Mouse (Mus musculus) testis, postnatal 10 days (tissue): ENCODE measurements around the gene Gm20388.

Experiments
- DNase-seq: peaks from one replicate; pipeline ENCODE4 v3.0.0; 2021; ENCODE audit warnings: low spot score

Gm20388 gene

DNA sequence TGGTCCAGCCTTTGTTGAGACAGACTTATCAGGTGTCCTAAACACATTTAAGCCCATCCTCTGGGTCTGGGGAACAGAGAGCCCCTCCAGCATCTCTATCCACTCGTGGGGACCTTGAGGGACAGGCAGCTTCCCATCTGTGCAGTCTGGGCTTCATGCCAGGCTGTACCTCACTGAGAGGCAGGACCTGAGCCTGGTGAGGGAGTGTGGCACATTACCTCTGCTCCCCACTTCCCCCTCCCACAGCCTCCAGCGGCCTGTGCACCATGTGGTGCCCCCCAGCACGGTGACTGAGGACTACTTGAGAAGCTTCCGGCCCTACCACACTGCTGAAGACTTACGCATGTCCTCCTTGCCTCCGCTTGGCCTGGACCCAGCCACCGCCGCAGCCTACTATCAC is 656.0 kb downstream of the Gm20388 start:
- no peak for DNase-seq

DNA sequence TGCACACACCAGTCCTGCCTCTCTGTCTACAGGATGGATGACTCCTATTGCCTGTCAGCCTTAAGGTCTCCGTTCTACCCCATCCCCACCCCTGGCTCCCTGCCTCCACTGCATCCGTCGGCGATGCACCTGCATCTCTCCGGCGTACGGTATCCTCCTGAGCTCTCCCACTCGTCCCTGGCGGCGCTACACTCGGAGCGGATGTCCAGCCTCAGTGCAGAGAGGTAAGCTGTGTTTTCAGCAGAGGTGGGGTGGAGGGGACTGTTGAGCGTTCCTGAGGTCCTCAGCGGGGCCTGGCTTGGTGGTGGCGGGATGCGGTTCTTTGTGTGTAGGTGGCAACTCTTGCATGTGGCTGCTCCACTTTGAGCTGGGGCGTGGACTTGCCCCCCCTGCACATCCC is 657.1 kb downstream of the Gm20388 start:
- no peak for DNase-seq

DNA sequence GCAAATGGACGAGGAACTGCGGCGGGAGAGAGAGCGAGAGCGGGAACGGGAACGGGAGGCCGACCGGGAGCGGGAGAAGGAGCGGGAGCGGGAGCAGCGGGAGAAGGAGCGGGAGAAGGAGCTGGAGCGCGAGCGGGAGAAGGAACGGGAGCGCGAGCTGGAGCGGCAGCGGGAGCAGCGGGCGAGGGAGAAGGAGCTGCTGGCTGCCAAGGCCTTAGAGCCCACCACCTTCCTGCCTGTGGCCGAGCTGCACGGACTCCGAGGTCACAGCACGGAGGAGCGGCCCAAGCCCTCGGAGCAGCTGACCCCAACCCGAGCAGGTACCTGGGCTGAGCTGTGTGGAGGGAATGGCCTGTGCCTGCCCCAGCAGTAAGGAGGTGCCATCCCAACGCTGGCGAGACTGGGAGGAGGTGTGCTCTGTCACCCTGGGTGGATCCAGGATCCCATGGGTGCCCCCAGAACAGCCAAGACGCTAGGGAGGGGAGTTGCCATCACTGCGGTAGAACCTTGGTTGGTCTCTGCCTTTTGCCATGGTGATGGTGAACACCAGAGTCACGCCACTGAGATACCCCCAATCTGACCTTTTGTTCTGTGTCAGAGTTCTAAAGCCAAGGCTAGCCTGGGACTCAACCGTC is 657.6 kb downstream of the Gm20388 start:
- DNase-seq = no peak

DNA sequence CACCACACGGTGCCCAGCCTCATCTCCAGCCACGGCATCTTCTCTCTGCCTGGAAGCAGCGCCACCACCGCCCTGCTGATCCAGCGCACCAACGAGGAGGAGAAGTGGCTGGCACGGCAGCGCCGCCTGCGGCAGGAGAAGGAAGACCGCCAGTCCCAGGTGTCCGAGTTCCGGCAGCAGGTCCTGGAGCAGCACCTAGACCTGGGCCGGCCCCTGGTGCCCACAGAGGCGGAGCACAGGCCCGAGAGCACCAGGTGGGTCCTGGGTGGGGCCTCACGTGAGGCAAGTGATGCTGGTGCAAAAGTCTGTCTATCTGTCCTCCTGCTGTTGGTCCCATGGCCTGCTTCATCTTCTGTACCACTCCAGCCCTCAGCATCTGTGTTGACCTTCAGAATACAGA is 658.5 kb downstream of the Gm20388 start:
- no peak for DNase-seq

DNA sequence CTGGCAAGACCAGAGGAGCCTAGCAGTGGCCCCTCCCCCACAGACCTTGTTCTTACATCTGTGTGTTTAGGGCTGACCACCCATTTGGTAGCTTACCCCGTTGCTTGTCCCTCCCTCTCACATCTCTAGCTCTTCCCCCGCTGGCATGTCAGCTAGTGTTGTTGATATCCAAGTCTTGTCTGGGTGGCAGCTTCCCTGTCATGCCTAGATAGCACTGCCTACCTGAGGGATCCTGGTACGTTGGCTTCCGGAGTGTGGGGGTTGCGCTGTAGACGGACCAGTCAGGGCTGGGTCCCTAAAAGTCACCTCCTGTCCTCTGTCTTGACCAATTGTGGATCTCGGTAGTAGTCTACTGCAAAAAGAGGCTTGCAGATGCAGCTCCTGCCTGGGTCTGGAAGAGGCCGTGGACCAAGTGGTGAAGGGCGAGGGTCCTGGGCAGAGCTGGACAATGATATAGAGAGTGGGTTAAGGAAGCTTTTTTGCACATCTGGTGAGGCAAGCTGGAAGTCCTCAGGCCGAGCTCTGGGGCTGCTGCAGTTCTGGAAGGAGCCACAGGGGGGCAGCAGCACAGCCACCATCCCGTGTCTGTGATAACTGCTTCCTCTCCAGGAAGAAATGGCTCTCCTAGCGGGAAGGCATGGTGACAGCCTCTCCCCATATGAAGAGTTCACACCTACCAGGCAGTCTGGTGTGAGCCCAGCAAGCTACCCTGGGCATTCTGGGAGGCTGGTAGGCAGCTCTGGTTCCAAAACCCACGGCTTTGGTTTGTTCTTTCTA is 659.5 kb downstream of the Gm20388 start:
- peak; percentile 89 for DNase-seq

DNA sequence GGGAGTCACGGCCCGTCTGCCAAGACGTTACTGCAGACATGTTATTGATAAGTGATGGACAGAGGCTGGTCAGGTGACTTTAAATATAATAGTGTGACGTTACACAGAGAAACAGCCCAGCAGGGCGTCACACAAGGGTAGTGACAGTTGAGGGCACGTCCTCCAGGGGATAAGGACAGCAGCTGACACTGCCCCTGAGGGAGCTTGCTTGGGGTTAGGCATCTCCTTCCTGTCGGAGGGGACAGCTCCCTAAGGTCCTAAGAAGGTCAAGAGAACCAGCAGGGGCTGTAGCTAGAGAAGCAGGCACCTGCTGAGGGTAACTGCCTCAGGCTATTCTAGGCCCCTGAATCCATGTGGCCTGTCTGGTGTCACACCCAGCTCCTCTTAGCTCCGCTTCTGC is 660.9 kb downstream of the Gm20388 start:
- DNase-seq = no peak

DNA sequence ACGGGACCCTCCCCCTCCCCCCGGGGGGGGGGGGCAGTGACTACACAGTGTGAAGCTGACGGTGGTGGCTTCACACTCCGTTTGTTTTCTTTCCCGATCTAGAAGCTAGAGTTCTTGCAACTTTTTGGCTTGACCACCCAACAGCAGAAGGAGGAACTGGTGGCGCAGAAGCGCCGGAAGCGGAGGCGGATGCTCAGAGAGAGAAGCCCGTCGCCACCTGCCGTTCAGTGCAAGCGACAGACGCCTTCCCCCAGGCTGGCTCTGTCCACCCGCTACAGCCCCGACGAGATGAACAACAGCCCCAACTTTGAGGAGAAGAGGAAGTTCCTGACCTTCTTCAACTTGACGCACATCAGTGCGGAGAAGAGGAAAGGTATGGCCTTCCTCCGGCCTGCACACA is 661.9 kb downstream of the Gm20388 start:
- DNase-seq = no peak

DNA sequence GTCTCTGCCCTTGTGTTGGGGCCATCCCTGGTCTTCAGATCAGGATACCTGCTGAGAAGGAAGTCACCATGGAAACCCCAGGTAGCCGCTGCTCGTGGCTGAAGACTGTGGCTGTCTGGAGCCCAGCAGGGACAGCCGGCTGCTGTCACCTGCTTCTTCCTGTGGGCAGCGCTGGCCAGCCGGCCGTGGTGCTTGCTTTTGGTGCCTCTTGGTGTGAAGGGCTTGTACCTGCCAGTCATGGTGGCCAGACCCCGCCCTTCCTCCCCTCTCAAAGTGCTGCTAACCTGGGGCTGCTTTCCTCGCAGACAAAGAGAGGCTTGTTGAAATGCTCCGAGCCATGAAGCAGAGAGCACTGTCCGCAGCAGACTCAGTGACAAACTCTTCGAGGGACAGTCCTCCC is 663.2 kb downstream of the Gm20388 start:
- no peak for DNase-seq

DNA sequence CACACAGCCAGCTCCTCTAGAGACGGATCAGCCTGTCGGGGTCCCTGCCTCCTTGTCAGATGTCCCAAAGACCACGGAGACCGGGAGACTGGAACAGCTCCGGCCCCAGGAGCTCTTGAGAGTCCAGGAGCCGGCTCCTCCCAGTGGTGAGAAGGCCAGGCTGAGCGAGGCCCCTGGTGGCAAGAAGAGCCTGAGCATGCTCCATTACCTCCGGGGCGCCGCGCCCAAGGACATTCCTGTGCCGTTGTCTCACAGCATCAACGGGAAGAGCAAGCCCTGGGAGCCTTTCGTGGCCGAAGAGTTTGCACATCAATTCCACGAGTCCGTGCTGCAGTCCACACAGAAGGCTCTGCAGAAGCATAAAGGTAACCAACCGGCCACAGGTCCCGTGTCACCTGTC is 664.3 kb downstream of the Gm20388 start:
- peak; percentile 71 for DNase-seq

DNA sequence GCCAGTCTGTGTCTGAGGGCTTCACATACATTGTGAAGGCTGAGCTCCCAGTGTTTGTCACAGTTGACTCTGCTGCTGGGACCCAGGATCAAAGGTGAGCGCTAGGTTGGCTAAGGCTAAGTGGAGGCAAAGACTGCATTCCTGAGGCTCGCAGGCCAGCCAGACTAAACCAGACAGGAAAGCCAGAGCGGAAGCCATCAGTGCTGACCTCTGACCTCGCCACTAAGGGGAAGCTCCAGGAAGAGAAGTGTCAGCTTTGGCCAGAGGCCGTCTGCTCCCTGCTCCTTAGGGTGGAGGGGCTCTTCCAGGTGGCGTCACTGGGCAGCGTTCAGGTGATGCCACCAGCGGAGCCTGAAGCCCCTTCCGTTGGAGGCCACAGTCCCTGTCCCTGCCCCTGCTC is 665.2 kb downstream of the Gm20388 start:
- DNase-seq = no peak

DNA sequence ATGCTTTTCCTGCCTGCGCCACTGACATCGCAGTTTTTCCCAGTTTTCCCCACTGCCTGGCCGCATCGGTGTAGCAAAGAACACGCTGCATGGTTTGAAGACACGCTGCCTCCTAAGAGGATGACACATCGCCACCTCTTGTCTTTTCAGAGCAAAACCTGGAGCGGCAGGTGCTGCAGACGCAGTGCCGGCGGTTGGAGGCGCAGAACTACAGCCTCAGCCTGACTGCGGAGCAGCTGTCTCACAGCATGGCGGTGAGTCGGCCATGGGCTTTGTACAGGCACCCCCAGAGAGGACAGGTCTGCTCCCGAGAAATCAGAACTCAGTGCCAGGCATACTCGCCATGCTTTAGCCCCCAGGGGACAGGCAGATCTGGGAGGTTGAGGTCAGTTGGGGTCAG is 667.2 kb downstream of the Gm20388 start:
- no peak for DNase-seq

DNA sequence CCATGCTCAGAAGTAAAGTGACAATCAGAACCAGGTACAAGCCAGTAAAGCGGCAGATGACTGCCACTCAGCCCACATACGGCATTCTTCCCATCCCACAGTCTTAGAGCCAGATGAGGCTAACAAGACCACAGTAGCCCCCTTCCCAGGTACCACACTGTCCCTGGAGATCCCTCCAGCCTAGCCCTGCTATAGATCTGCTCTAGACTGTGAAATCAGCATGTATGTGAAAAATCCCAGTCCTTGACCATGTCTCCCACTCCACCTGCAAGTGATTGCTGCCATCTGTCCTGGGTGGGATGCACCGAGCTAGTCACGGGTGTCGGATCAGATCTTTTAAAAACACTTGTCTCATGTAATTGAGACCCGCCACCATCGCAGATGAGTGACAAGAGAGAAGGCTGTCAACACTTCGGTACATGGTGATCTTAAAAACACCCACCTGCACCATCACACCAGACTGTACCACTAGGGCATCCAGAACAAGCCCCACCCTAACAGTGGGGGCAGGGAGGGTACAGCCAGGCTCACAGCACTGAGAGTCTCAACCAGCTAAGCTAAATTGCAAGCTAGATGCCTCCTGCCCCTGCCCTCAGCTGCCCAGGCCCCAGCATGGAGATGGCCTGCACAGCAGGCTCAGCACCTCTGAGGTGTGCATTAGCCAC is 669.8 kb downstream of the Gm20388 start:
- no peak for DNase-seq

DNA sequence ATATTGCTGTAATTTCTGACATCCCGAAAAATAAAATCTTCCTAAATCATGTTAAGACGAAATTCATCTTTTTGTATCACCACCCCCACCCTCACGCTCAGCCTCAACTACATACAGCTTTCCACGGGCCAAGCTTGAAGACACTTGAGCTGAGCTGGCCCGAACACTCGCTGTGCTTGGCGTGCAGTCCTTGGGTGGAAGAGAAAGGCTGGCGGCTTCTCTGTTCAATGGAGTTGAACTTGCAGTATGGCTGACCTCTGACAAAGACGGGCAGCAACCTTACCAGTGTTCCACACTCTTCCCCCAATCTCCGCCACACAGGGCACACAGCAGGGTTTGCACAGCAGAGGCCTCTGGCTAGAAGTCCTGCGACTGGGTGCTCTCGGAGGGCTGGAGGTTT is 670.7 kb downstream of the Gm20388 start:
- no peak for DNase-seq

DNA sequence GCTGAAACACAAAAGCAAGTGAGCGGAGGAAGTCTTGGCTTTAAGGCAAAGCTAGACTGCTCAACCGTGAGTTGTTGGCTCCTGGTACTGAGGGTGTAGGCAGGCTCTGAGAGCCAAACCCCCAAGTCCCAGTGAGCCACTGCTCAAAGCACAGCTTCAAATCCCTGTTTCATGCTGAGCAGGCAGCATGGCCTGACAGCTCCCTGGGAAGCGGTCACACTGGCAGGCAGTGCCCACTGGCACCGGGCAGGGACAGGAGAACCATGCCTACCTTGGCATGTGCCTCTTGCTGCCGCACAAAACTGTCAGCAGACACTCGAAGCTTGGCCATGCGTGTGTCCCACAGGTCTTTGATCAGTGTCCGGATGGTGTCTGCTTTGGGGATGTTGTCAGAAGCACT is 671.2 kb downstream of the Gm20388 start:
- no peak for DNase-seq

DNA sequence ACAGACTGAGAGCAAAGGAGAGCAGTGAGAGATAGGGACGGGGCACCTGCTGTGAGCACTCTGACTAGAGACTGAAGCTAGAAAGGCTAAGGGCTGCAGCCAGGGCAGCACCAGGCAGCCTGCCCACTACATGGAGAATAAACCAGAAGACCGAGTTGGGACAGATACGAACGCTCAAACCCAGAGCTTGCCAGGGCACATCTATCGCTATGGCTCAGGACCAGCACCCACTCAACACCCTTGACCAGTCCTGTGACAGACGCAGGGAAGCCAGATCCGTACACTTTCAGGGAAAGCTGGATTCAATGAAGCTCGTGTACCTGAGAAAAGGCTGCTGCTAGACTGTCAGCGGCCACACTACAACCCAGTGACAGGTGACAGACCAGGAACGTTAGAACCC is 674.9 kb downstream of the Gm20388 start:
- no peak for DNase-seq

DNA sequence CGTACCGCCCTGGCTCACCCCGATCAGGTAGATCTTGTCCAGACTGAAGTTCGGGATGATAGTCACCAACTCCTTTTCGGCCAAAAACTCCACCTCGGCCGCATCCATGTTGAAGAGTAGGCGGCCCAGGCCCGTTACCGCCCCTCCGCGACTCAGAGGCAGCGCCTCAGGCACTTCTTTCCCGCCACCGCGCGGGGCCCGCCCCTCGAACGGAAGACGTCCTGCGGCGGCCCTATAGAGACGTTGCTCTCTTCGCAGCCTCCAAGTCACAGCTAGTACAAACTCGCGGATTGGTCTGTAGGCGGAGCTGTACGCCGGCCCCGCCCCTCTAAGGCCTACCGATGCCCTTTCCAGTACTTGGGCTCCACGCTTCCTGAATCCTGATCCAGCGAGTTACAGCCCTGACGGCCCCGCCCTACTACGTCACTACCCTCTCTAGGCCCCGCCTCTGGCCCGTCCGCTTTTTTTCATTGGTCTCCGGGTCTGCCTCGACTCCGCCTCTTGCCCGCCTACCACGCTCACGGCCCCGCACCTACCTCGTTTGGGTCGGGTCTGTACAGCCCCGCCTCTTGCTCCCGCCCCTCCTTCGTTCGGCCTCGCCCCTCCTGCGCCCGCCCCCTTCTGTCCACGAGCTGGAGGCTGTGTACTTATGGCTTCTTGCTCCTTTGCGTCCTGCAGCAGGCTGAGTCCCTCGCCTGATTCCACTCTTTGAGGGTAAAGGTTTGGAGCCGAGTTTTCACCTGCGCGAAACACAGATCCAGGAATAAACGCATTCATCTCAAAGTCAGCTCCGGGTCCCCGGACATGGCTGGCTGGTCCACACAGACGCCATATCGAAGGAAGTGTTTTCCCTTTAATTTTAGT is 678.5 kb downstream of the Gm20388 start, which contains the start of gene Gins2:
Gene Gins2, minus strand, starts transcription at position 397 of the 864 bp plus-strand sequence.
- DNase-seq = peak; percentile 99

DNA sequence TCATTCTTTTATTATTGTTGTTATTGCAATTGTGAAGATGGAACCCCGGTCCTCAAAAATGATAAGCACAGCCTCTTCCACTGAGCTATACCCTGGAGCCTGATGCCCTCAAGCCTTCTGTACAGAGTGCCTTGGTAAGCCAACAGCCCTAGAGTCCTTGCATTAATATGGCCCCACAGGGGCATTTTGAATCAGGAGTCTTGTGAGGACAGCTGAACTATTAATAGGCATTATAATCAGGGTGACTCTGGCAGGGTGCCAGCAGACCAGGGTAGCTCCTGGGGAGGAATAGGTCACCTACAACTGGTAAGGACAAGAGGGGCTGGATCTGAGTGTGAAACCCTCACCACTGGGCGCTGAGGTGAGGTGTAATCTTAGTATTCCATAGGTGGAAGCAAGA is 679.3 kb downstream of the Gm20388 start:
- peak; percentile 83 for DNase-seq

DNA sequence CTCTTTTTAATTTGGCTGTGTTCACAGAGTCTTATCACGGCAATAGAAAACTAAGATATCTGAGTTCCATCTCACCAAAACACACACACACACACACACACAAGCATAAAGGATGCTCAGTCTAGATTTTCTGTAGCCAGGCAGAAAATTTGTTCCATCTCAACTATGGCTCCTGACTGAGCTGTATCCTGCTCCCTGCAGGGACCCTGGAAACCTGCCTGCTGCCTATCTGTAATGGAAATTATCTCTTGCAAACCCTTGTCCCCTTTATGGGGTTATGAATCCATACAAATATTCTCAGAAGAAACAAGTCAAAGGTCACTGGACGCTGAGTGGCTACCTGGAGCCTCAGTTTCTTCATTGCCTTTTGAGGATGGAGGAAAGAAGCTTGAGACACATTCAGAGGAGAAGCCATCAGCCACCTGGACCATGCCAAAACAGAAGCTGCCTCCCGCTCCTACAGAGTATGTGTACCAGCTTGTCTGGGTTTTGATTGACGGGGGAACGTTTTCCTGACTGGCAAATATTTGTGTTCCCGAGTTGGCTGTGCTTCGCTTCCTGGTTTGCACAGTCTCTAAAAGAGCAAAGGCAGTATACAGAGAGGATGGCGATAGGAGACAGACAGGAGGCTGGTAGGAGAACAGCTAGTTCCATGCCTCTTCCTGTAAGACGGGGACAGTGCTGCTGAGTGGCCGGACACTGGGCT is 681.1 kb downstream of the Gm20388 start:
- DNase-seq = no peak

DNA sequence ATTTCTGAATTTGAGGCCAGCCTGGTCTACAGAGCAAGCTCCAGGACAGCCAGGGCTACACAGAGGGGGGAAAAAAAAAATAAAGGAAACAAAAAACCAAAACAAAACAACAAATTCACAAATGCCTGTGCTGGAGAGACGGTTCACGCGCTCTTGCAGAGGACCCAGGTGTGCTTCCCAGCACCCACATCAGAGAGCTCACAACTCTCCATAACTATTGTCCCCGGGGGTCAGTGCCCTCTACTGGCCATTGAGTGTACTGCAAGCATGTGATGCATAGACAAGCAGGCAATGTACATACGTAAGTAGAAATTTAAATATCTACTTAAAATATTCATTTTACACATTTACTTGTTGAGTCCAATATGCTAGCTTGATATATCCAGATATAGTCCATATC is 683.9 kb downstream of the Gm20388 start:
- DNase-seq = no peak

DNA sequence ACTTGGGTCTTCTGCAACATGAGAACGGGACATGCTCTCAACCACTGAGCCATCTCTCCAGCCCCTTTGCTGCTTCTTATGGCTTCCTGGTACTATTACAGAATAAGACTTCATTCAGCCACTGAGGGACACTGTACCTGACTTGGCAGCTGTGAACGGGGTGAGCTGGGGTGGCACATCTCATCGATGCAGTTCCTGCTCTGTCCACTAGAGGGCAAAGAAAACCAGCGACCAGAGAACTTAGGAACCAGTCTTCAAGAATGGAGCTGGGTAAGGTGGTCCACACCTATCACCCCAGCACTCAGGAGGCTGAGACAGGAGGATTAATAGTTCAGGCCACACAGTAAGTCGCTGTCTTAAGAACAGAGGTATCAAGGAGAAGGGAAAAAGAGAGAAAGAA is 685.3 kb downstream of the Gm20388 start:
- peak; percentile 76 for DNase-seq

DNA sequence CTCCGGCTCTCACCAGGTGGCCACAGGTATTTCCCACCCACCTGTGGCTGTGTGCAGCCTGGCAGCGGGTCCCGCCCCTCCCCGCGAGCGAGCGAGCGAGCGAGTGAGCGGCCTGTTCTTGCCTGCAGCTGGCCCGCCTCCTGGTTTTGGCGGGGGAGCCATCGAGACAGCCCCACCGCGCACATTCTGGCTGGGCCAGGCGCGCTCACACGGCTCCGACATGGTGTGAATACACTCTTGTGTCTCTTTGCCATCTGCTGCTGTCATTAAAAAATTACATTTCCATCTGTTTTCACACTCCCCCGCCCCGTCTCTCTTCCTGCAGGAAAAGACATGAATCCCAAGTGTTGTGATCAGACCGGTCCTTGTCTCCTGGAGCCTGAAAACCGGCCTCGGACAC is 687.9 kb downstream of the Gm20388 start:
- DNase-seq = peak; percentile 69

DNA sequence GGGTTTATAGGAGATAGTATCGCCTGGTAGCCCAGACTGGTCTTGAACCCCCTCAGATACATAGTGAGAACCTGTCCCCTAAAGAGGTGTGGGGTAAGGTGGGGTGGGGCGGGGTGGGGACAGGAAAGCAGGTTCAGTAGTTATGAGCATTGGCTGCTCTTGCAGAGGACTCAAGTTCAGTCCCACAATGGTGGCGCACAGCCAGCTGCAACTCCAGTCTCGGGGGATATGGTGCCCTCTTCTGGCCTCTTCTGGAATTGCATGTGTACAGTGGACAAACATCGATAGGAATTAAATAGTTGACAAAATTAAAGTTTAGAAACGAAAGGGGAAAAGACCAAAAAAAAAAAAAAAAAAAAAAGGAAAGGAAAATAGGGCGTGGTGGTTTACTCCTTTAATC is 688.9 kb downstream of the Gm20388 start:
- peak; percentile 94 for DNase-seq
